Comparison of ENCODE assay signal across 11 mouse cellular contexts in the genomic region with DNA sequence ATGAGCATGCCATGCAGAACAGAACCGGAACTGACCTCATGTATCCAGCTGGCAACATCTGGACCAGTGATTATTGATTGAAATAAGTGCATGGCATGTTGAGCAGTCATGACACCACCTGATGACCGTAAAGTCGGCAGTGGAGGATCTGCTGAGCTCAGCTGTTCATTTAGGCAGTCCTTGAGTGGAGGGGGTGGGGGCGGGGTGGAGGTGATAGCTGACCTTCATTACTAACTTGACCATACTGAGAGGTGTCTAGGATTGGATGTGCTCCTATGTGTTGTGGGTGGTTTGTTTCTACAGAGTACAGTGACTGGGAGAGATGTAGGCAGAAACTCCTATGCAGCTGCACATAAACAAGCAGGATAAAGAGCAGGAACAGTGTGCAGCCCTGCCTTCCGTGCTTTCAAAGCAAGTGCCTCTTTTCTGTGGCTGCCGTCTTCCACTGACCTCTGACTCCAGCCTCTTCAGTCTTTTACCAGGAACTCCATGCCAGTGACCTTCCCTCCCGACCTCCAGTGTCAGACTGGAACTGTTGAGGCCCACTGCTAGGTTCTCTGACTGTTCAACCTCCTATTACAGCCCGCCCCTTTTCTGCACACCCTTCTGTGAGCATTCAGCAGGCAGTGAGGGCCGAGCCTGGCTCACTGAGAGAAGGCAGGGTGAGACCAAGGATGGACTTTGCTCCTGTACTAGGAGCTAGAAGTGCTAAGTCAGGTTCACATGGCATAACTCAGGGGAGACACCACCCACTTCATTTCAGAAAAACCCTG. TPM values are rescaled to one million over a fixed set of nuclear protein-coding genes. Genes with fewer than 3 reads are reported as not detected.
DNase-seq lines count a peak whose midpoint lies in the region; ATAC-seq and TF ChIP-seq lines count a peak whose summit lies in the region.
"Had no signal": no experiment of that assay in that cellular context is flagged by ENCODE, and none has a peak within 500 bp of the region (broad histone marks: within the 10 kb centered on the region; RNA-seq: fewer than 3 reads in every experiment).

No protein-coding gene starts in this region.

- peak; percentile 50 for ATAC-seq in kidney, postnatal 0 days (replicated peaks; ENCODE audit: low FRiP score, low read depth)

- no peaks in the 10 kb centered on the region for H3K27me3 ChIP-seq in kidney, postnatal 0 days (ENCODE audit: insufficient read depth, low read length)

- no peak for TF ChIP-seq CTCF in kidney, postnatal 0 days (IDR thresholded peaks at IDR 0.05; ENCODE audit: low read depth)

- H3K4me2 ChIP-seq in kidney, postnatal 0 days (ENCODE audit: low read length) = no peak overlapping the region

- H3K27ac ChIP-seq in kidney, postnatal 0 days = 0 out of 2 replicates have a peak overlapping the region, but pooled peaks have one; percentile 42

- no peak overlapping the region for H3K9ac ChIP-seq in kidney, postnatal 0 days (ENCODE audit: low read depth, low read length)

- no peaks in the 10 kb centered on the region for H3K9me3 ChIP-seq in kidney, postnatal 0 days (replicated peaks; ENCODE audit: low read length)

- H3K36me3 ChIP-seq in kidney, postnatal 0 days (ENCODE audit: insufficient read depth, low read length) = no peaks in the 10 kb centered on the region

- H3K4me1 ChIP-seq in kidney, postnatal 0 days (replicated peaks; ENCODE audit: insufficient read depth, low read length) = peaks cover 14% of the 10 kb centered on the region

- WGBS in kidney, postnatal 0 days = 33% methylated on average over 9 of the region's 9 CpGs

- DNase-seq in lung, postnatal 36 days = peak; percentile 33
- DNase-seq in lung, adult 18-20 months = no peak
- DNase-seq in embryo, embryonic 9.5 days (ENCODE audit: extremely low spot score) = peak; percentile 67
- DNase-seq in kidney, postnatal 0 days (ENCODE audit: low spot score) = peak; percentile 16
- peak; percentile 77 for DNase-seq in yolk sac, embryonic 10.5 days (ENCODE audit: low spot score)
- DNase-seq in thymus, postnatal 36 days = no peak
- DNase-seq in cerebellum, adult 8-10 months = no peak
- DNase-seq: adrenal gland, postnatal 25 days; cerebellum, adult 18-20 months; lung, postnatal 4 days had no signal

- H3K4me3 ChIP-seq in kidney, postnatal 0 days (replicated peaks; ENCODE audit: low read depth, low read length) = no peak overlapping the region

RNA-seq across cellular contexts. Expression of a gene that starts 6.4 kb away (rescaled TPM):
- polyA plus RNA-seq in kidney, postnatal 0 days (2015; fragmentation: Nextera tagmentation; extraction: Ambion mirVana) = 10.4 and 10.7 TPM in 2 replicates

RNA-seq across cellular contexts. Expression of a gene that starts 52.9 kb away (rescaled TPM):
- not detected in 2 replicates for polyA plus RNA-seq in kidney, postnatal 0 days (2015; fragmentation: Nextera tagmentation; extraction: Ambion mirVana)
- polyA plus RNA-seq: heart, embryonic 14.5 days had no signal

Comparison
In these comparisons a context has a peak if more than half of its experiments do, and no peak if none do; other contexts are left out.
1. DNase-seq: peak in lung, postnatal 36 days (single experiment), embryo, embryonic 9.5 days (single experiment), kidney, postnatal 0 days (single experiment) and yolk sac, embryonic 10.5 days (single experiment); none in lung, adult 18-20 months (0 of 2), thymus, postnatal 36 days (0 of 2) and cerebellum, adult 8-10 months (single experiment).